Comparison of ENCODE assay signal across 12 mouse cellular contexts in genomic region chr12:112542257-112542919, GRCm38 (mm10). TPM values are rescaled to one million over a fixed set of nuclear protein-coding genes. Genes with fewer than 3 reads are reported as not detected.
DNase-seq lines count a peak whose midpoint lies in the region; ATAC-seq and TF ChIP-seq lines count a peak whose summit lies in the region.
"Had no signal": no experiment of that assay in that cellular context is flagged by ENCODE, and none has a peak within 500 bp of the region (broad histone marks: within the 10 kb centered on the region; RNA-seq: fewer than 3 reads in every experiment).

No protein-coding gene starts in this region.

- H3K9me3 ChIP-seq in embryonic facial prominence, embryonic 14.5 days (ENCODE audit: control insufficient read depth, low read length) = no peaks in the 10 kb centered on the region
- H3K9me3 ChIP-seq in forebrain, postnatal 0 days (ENCODE audit: low read length) = no peaks in the 10 kb centered on the region
- no peaks in the 10 kb centered on the region for H3K9me3 ChIP-seq in kidney, embryonic 14.5 days (ENCODE audit: control insufficient read depth, low read length)
- H3K9me3 ChIP-seq: embryonic facial prominence, embryonic 12.5 days; G1E; limb, embryonic 12.5 days had no signal

- intact Hi-C loops in gastrocnemius, adult 2 months (cut with DNase I) = loop anchor here (2.0 to 5.0 kb wide), 4 partner anchors 44 to 398 kb away; no protein-coding TSS in a partner anchor

- no peaks in the 10 kb centered on the region for H3K4me1 ChIP-seq in embryonic facial prominence, embryonic 14.5 days (ENCODE audit: control insufficient read depth, insufficient read depth, low read length)
- peaks cover 22% of the 10 kb centered on the region for H3K4me1 ChIP-seq in forebrain, postnatal 0 days (ENCODE audit: insufficient read depth)
- H3K4me1 ChIP-seq in kidney, embryonic 14.5 days (ENCODE audit: control insufficient read depth, insufficient read depth, low read length) = 0 out of 2 replicates have a peak, but pooled peaks cover 3% of the 10 kb centered on the region
- H3K4me1 ChIP-seq in lung, adult 2 months (ENCODE audit: control insufficient read depth, insufficient read depth, low read length) = no peaks in the 10 kb centered on the region

- no peak for TF ChIP-seq POLR2A in lung, adult 2 months (IDR thresholded peaks at IDR 0.05; ENCODE audit: borderline replicate concordance, extremely low read depth, low read depth, low read length)

- peak overlapping the region; percentile 16; the same call in 1 of the 2 replicates for H3K9ac ChIP-seq in embryonic facial prominence, embryonic 14.5 days (ENCODE audit: low read depth, low read length)
- H3K9ac ChIP-seq in forebrain, postnatal 0 days = no peak overlapping the region
- no peak overlapping the region for H3K9ac ChIP-seq in kidney, embryonic 14.5 days (ENCODE audit: low read depth, low read length)
- H3K9ac ChIP-seq: embryonic facial prominence, embryonic 12.5 days; limb, embryonic 12.5 days had no signal

- H3K36me3 ChIP-seq in embryonic facial prominence, embryonic 14.5 days (ENCODE audit: control insufficient read depth, insufficient read depth, low read length) = no peaks in the 10 kb centered on the region
- H3K36me3 ChIP-seq in forebrain, postnatal 0 days (ENCODE audit: insufficient read depth) = no peaks in the 10 kb centered on the region
- no peaks in the 10 kb centered on the region for H3K36me3 ChIP-seq in kidney, embryonic 14.5 days (ENCODE audit: control insufficient read depth, insufficient read depth, low read length)
- H3K36me3 ChIP-seq: embryonic facial prominence, embryonic 12.5 days; G1E; limb, embryonic 12.5 days had no signal

- TF ChIP-seq CTCF in forebrain, postnatal 0 days (IDR thresholded peaks at IDR 0.05; ENCODE audit: low read depth) = no peak
- no peak for TF ChIP-seq CTCF in gastrocnemius, adult 2 months (IDR thresholded peaks at IDR 0.05)
- TF ChIP-seq CTCF in lung, adult 2 months (IDR thresholded peaks at IDR 0.05; ENCODE audit: insufficient read depth, low read length) = no peak

- no peak overlapping the region for H3K4me3 ChIP-seq in embryonic facial prominence, embryonic 14.5 days (ENCODE audit: low read depth, low read length)
- no peak overlapping the region for H3K4me3 ChIP-seq in forebrain, postnatal 0 days (ENCODE audit: low read depth, low read length)
- no peak overlapping the region for H3K4me3 ChIP-seq in kidney, embryonic 14.5 days (ENCODE audit: low read length)
- H3K4me3 ChIP-seq in gastrocnemius, adult 2 months = no peak overlapping the region
- H3K4me3 ChIP-seq in lung, adult 2 months (replicated peaks; ENCODE audit: extremely low read depth, low read depth, low read length) = no peak overlapping the region
- H3K4me3 ChIP-seq: embryonic facial prominence, embryonic 12.5 days; limb, embryonic 12.5 days had no signal

- ATAC-seq in embryonic facial prominence, embryonic 14.5 days (ENCODE audit: low read depth) = peak; percentile 35; the same call in 1 of the 2 replicates
- peak; percentile 46; the same call in 1 of the 2 replicates for ATAC-seq in forebrain, postnatal 0 days
- ATAC-seq in kidney, embryonic 14.5 days (ENCODE audit: low FRiP score, low TSS enrichment) = peak; percentile 48; the same call in 1 of the 2 replicates

- WGBS in embryonic facial prominence, embryonic 14.5 days = 59% methylated on average over 13 of the region's 13 CpGs
- WGBS in forebrain, postnatal 0 days = 29% methylated on average over 13 of the region's 13 CpGs
- 59% methylated on average over 13 of the region's 13 CpGs for WGBS in kidney, embryonic 14.5 days
- 73% methylated on average over 13 of the region's 13 CpGs for WGBS in lung, adult 2 months

- H3K4me2 ChIP-seq in embryonic facial prominence, embryonic 14.5 days (ENCODE audit: low read depth, low read length) = no peak overlapping the region
- H3K4me2 ChIP-seq in forebrain, postnatal 0 days (ENCODE audit: low read depth) = no peak overlapping the region; the same call in 1 of the 2 replicates
- 0 out of 2 replicates have a peak overlapping the region, but pooled peaks have one; percentile 1 for H3K4me2 ChIP-seq in kidney, embryonic 14.5 days (replicated peaks; ENCODE audit: low read depth, low read length)
- H3K4me2 ChIP-seq: embryonic facial prominence, embryonic 12.5 days; limb, embryonic 12.5 days had no signal

- H3K27me3 ChIP-seq in embryonic facial prominence, embryonic 14.5 days (replicated peaks; ENCODE audit: control insufficient read depth, insufficient read depth, low read length) = no peaks in the 10 kb centered on the region; the same call in 1 of the 2 replicates
- H3K27me3 ChIP-seq in forebrain, postnatal 0 days (ENCODE audit: insufficient read depth, low read length) = no peaks in the 10 kb centered on the region
- no peaks in the 10 kb centered on the region for H3K27me3 ChIP-seq in kidney, embryonic 14.5 days (ENCODE audit: control insufficient read depth, insufficient read depth, low read length)
- H3K27me3 ChIP-seq: embryonic facial prominence, embryonic 12.5 days had no signal

- DNase-seq in embryonic facial prominence, embryonic 14.5 days (ENCODE audit: low spot score) = no peak
- DNase-seq in forebrain, postnatal 0 days = peak; percentile 50
- peak; percentile 30 for DNase-seq in neural tube, embryonic 10.5 days (ENCODE audit: extremely low spot score, low spot score)
- DNase-seq in gastrocnemius, adult 2 months = no peak
- no peak for DNase-seq in spleen, postnatal 36 days (ENCODE audit: low spot score in 2 of 2)
- DNase-seq in lung, adult 2 months = no peak

- H3K27ac ChIP-seq in embryonic facial prominence, embryonic 14.5 days (replicated peaks; ENCODE audit: low read depth, low read length) = no peak overlapping the region
- peak overlapping the region; percentile 72 for H3K27ac ChIP-seq in forebrain, postnatal 0 days (ENCODE audit: low read depth, low read length)
- peak overlapping the region; percentile 42; the same call in 1 of the 2 replicates for H3K27ac ChIP-seq in kidney, embryonic 14.5 days (ENCODE audit: low read depth, low read length)
- H3K27ac ChIP-seq in gastrocnemius, adult 2 months = no peak overlapping the region
- H3K27ac ChIP-seq: embryonic facial prominence, embryonic 12.5 days; limb, embryonic 12.5 days had no signal

RNA-seq across cellular contexts. Expression of gene Tmem179, which starts 25.8 kb away (rescaled TPM):
- 2.4 and 2.9 TPM in 2 replicates for polyA plus RNA-seq in embryonic facial prominence, embryonic 14.5 days (2014; fragmentation: Nextera tagmentation; extraction: Ambion mirVana)
- 96.1 and 119 TPM in 2 replicates for total RNA-seq in forebrain, postnatal 0 days (2014; rRNA removed)
- 84.0 and 112 TPM in 2 replicates for polyA plus RNA-seq in forebrain, postnatal 0 days (2015; fragmentation: Nextera tagmentation; extraction: Ambion mirVana)
- polyA plus RNA-seq in kidney, embryonic 14.5 days (2014; fragmentation: Nextera tagmentation; extraction: Ambion mirVana) = 0.16 and 0.57 TPM in 2 replicates
- not detected for total RNA-seq in gastrocnemius, adult 2 months (2021)
- polyA plus RNA-seq in lung, adult 2 months (2012; rRNA removed) = 0.09 TPM in 1 of 2 replicates, not detected in the other
- total RNA-seq: G1E; gastrocnemius, postnatal 36 days; megakaryocyte progenitor cell, adult 5-6 weeks had no signal

RNA-seq across cellular contexts. Expression of gene Inf2, which starts 46.2 kb away (rescaled TPM):
- polyA plus RNA-seq in embryonic facial prominence, embryonic 14.5 days (2014; fragmentation: Nextera tagmentation; extraction: Ambion mirVana) = 6.4 and 8.1 TPM in 2 replicates
- 9.8 and 10.8 TPM in 2 replicates for total RNA-seq in forebrain, postnatal 0 days (2014; rRNA removed)
- polyA plus RNA-seq in forebrain, postnatal 0 days (2015; fragmentation: Nextera tagmentation; extraction: Ambion mirVana) = 1.1 and 1.2 TPM in 2 replicates
- 4.7 and 5.8 TPM in 2 replicates for polyA plus RNA-seq in kidney, embryonic 14.5 days (2014; fragmentation: Nextera tagmentation; extraction: Ambion mirVana)
- total RNA-seq in gastrocnemius, adult 2 months (2021) = 10 to 100 TPM in 1 of 2 experiments, 1 to 10 TPM in 1; 8.2 to 13.0 TPM
- 28.0 and 33.6 TPM in 2 replicates for polyA plus RNA-seq in lung, adult 2 months (2012; rRNA removed)

RNA-seq across cellular contexts. Expression of gene A530016L24Rik, which starts 53.1 kb away (rescaled TPM):
- polyA plus RNA-seq in embryonic facial prominence, embryonic 14.5 days (2014; fragmentation: Nextera tagmentation; extraction: Ambion mirVana) = 0.69 and 1.2 TPM in 2 replicates
- total RNA-seq in forebrain, postnatal 0 days (2014; rRNA removed) = 0.10 TPM in 1 of 2 replicates, not detected in the other
- polyA plus RNA-seq in forebrain, postnatal 0 days (2015; fragmentation: Nextera tagmentation; extraction: Ambion mirVana) = not detected in 2 replicates
- 0.08 and 0.40 TPM in 2 replicates for polyA plus RNA-seq in kidney, embryonic 14.5 days (2014; fragmentation: Nextera tagmentation; extraction: Ambion mirVana)
- 1 to 10 TPM in 1 of 2 experiments, under 1 TPM in 1; 0.48 to 1.9 TPM for total RNA-seq in gastrocnemius, adult 2 months (2021)
- polyA plus RNA-seq in lung, adult 2 months (2012; rRNA removed) = 9.5 and 11.6 TPM in 2 replicates
- total RNA-seq: megakaryocyte progenitor cell, adult 5-6 weeks had no signal
- polyA plus RNA-seq: embryonic facial prominence, embryonic 12.5 days; G1E; limb, embryonic 12.5 days had no signal

Comparison
In these comparisons a context has a peak if more than half of its experiments do, and no peak if none do; other contexts are left out.
1. DNase-seq: peak in forebrain, postnatal 0 days (single experiment) and neural tube, embryonic 10.5 days (single experiment); none in embryonic facial prominence, embryonic 14.5 days (single experiment), gastrocnemius, adult 2 months (single experiment), spleen, postnatal 36 days (0 of 2) and lung, adult 2 months (single experiment).
2. H3K27ac ChIP-seq: peak in forebrain, postnatal 0 days (single experiment) and kidney, embryonic 14.5 days (single experiment); none in embryonic facial prominence, embryonic 14.5 days (single experiment) and gastrocnemius, adult 2 months (single experiment).
3. RNA of gene Tmem179, which starts 25.8 kb away (polyA plus RNA-seq): 84.0 to 112 TPM in forebrain, postnatal 0 days; 2.4 to 2.9 TPM in embryonic facial prominence, embryonic 14.5 days, 0.16 to 0.57 TPM in kidney, embryonic 14.5 days and 0.09 TPM in lung, adult 2 months; every median in the first group is over 10 times any median in the second.
4. Peak in every context shown above with its lines, with median percentiles within 50 percentile points of each other: ATAC-seq.